8 mouse cellular contexts compared by ENCODE assay signal in the genomic region with DNA sequence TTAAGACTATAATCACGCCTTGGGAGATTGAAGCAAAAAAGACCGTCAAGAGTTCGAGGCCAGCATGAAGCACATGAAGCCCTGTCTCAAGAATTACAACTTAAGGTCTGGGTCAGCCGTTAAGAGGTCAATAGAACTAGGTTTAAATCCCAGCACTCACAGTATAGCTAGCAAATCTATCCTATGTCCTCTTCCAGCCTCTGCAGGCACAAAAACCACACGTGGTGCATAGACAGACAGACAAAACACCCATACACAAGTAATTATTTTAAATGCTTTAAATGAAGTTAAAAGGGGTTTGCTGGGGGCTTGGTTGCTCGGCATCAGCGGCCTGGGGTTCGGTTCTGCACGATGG. TPM values are rescaled to one million over a fixed set of nuclear protein-coding genes. Genes with fewer than 3 reads are reported as not detected.
DNase-seq lines count a peak whose midpoint lies in the region; ATAC-seq and TF ChIP-seq lines count a peak whose summit lies in the region.

No protein-coding gene starts in this region.

- 42% methylated on average over 9 of the region's 9 CpGs for WGBS in heart, embryonic 14.5 days
- WGBS in forebrain, embryonic 14.5 days: 42% methylated on average over 9 of the region's 9 CpGs
- 35% methylated on average over 9 of the region's 9 CpGs for WGBS in liver, postnatal 0 days (ENCODE audit: insufficient replicate concordance)

- H3K4me1 ChIP-seq in heart, embryonic 14.5 days (ENCODE audit: control insufficient read depth in 2 of 2, insufficient read depth in 2 of 2, low read length in 2 of 2): peaks cover 7 to 11% of the 10 kb centered on the region in 2 experiments; a peak in 3 of 4 replicates
- H3K4me1 ChIP-seq in ES-Bruce4 (ENCODE audit: control insufficient read depth, insufficient read depth, low read length): no peaks in the 10 kb centered on the region
- 0 out of 2 replicates have a peak, but pooled peaks cover 7% of the 10 kb centered on the region for H3K4me1 ChIP-seq in forebrain, embryonic 14.5 days (ENCODE audit: control insufficient read depth, insufficient read depth, low read length)
- H3K4me1 ChIP-seq in liver, postnatal 0 days (ENCODE audit: insufficient read depth): peaks cover 17% of the 10 kb centered on the region

- no peak for DNase-seq in heart, adult 18-20 months
- no peak for DNase-seq in forebrain, embryonic 14.5 days (ENCODE audit: low spot score)
- no peak for DNase-seq in liver, postnatal 0 days
- no peak for DNase-seq in retina, postnatal 1 day
- no peak for DNase-seq in layer of hippocampus, adult 11-12 months (ENCODE audit: low spot score)
- DNase-seq in urinary bladder, postnatal 25 days (ENCODE audit: low spot score): no peak

- peaks cover 14% of the 10 kb centered on the region for H3K36me3 ChIP-seq in heart, embryonic 14.5 days (ENCODE audit: control insufficient read depth, insufficient read depth, low read length)
- peaks cover 4% of the 10 kb centered on the region for H3K36me3 ChIP-seq in ES-Bruce4 (ENCODE audit: control insufficient read depth, insufficient read depth, low read length, poor library complexity, severe bottlenecking)
- H3K36me3 ChIP-seq in forebrain, embryonic 14.5 days (ENCODE audit: control insufficient read depth, insufficient read depth, low read length): peaks cover 3% of the 10 kb centered on the region
- H3K36me3 ChIP-seq in liver, postnatal 0 days (replicated peaks; ENCODE audit: insufficient read depth, low read length): 0 out of 2 replicates have a peak, but pooled peaks cover 5% of the 10 kb centered on the region

- peak overlapping the region in 1 of 2 experiments; percentile 60; a peak in 2 of 4 replicates for H3K27ac ChIP-seq in heart, embryonic 14.5 days (replicated peaks in 1 of 2; ENCODE audit: control insufficient read depth in 1 of 2, insufficient read depth in 1 of 2, low read depth in 2 of 2, low read length in 2 of 2)
- no peak overlapping the region for H3K27ac ChIP-seq in ES-Bruce4 (ENCODE audit: insufficient read depth, low read length)
- H3K27ac ChIP-seq in forebrain, embryonic 14.5 days (ENCODE audit: low read depth, low read length): 0 out of 2 replicates have a peak overlapping the region, but pooled peaks have one; percentile 31
- H3K27ac ChIP-seq in liver, postnatal 0 days (ENCODE audit: low read depth): peak overlapping the region; percentile 76; the same call in 1 of the 2 replicates

- no peak for ATAC-seq in heart, embryonic 14.5 days (ENCODE audit: insufficient number of reproducible peaks, insufficient read depth, low FRiP score, low read depth)
- peak; percentile 24 for ATAC-seq in forebrain, embryonic 14.5 days
- no peak for ATAC-seq in liver, postnatal 0 days

- no peaks in the 10 kb centered on the region for H3K27me3 ChIP-seq in heart, embryonic 14.5 days (ENCODE audit: control insufficient read depth, insufficient read depth, low read length)
- no peaks in the 10 kb centered on the region for H3K27me3 ChIP-seq in ES-Bruce4 (ENCODE audit: control insufficient read depth, insufficient read depth, low read length, poor library complexity, severe bottlenecking)
- H3K27me3 ChIP-seq in forebrain, embryonic 14.5 days (replicated peaks; ENCODE audit: control insufficient read depth, insufficient read depth, low read length): no peaks in the 10 kb centered on the region
- no peaks in the 10 kb centered on the region for H3K27me3 ChIP-seq in liver, postnatal 0 days (ENCODE audit: insufficient read depth, low read length)

- H3K4me3 ChIP-seq in heart, embryonic 14.5 days (ENCODE audit: control insufficient read depth in 1 of 2, insufficient read depth in 1 of 2, low read depth in 1 of 2, low read length in 2 of 2): peak overlapping the region; percentile 86 to 96
- H3K4me3 ChIP-seq in ES-Bruce4 (ENCODE audit: low read depth, low read length): peak overlapping the region; percentile 81
- peak overlapping the region; percentile 92 for H3K4me3 ChIP-seq in forebrain, embryonic 14.5 days (ENCODE audit: low read depth, low read length)
- peak overlapping the region; percentile 98 for H3K4me3 ChIP-seq in liver, postnatal 0 days (ENCODE audit: low read depth, low read length)

- H3K4me2 ChIP-seq in heart, embryonic 14.5 days (ENCODE audit: low read length): peak overlapping the region; percentile 85
- H3K4me2 ChIP-seq in forebrain, embryonic 14.5 days (ENCODE audit: low read length): peak overlapping the region; percentile 79
- H3K4me2 ChIP-seq in liver, postnatal 0 days (ENCODE audit: low read depth, low read length): peak overlapping the region; percentile 98

- TF ChIP-seq EP300 in ES-Bruce4 (IDR thresholded peaks at IDR 0.05; ENCODE audit: insufficient read depth, low read depth, low read length): no peak
- no peak for TF ChIP-seq EP300 in liver, postnatal 0 days (IDR thresholded peaks at IDR 0.05; ENCODE audit: low read depth)

- peak overlapping the region; percentile 92 for H3K9ac ChIP-seq in heart, embryonic 14.5 days (ENCODE audit: low read length)
- peak overlapping the region; percentile 67 for H3K9ac ChIP-seq in ES-Bruce4 (ENCODE audit: low read depth, poor library complexity, severe bottlenecking)
- peak overlapping the region; percentile 90 for H3K9ac ChIP-seq in forebrain, embryonic 14.5 days (ENCODE audit: low read length)
- H3K9ac ChIP-seq in liver, postnatal 0 days (replicated peaks): peak overlapping the region; percentile 98

- no peak for TF ChIP-seq CTCF in ES-Bruce4 (IDR thresholded peaks at IDR 0.05; ENCODE audit: low read depth, low read length)
- TF ChIP-seq CTCF in liver, postnatal 0 days (IDR thresholded peaks at IDR 0.05; ENCODE audit: low read depth): no peak

- H3K9me3 ChIP-seq in heart, embryonic 14.5 days (ENCODE audit: control insufficient read depth, low read length): no peaks in the 10 kb centered on the region
- no peaks in the 10 kb centered on the region for H3K9me3 ChIP-seq in ES-Bruce4 (replicated peaks; ENCODE audit: control insufficient read depth, insufficient read depth, low read length, poor library complexity, severe bottlenecking)
- H3K9me3 ChIP-seq in forebrain, embryonic 14.5 days (replicated peaks; ENCODE audit: control insufficient read depth, low read length): no peaks in the 10 kb centered on the region
- H3K9me3 ChIP-seq in liver, postnatal 0 days (ENCODE audit: low read length): no peaks in the 10 kb centered on the region

- TF ChIP-seq POLR2A in ES-Bruce4 (IDR thresholded peaks at IDR 0.05; ENCODE audit: insufficient read depth, low read length): no peak

RNA-seq across cellular contexts. Expression of gene Jagn1, which starts 0.3 kb away (rescaled TPM):
- 54.2 and 57.5 TPM in 2 replicates for polyA plus RNA-seq in heart, embryonic 14.5 days (2014; fragmentation: Nextera tagmentation; extraction: Ambion mirVana)
- 10 to 100 TPM; 20.8 to 22.8 TPM for total RNA-seq in heart, adult 18-20 months (2021)
- 30.0 and 34.3 TPM in 2 replicates for polyA plus RNA-seq in ES-Bruce4 (2011; ENCODE audit: insufficient read depth, insufficient read length, low read depth, missing spikeins)
- polyA plus RNA-seq in forebrain, embryonic 14.5 days (2014; fragmentation: Nextera tagmentation; extraction: Ambion mirVana): 88.0 and 94.4 TPM in 2 replicates
- polyA plus RNA-seq in liver, postnatal 0 days (2015; fragmentation: Nextera tagmentation; extraction: Ambion mirVana): 49.2 and 49.9 TPM in 2 replicates

RNA-seq across cellular contexts. Expression of gene Cidec, which starts 6.5 kb away (rescaled TPM):
- polyA plus RNA-seq in heart, embryonic 14.5 days (2014; fragmentation: Nextera tagmentation; extraction: Ambion mirVana): not detected in 2 replicates
- total RNA-seq in heart, adult 18-20 months (2021): 10 to 100 TPM in 1 of 2 experiments, 1 to 10 TPM in 1; 6.7 to 53.2 TPM
- polyA plus RNA-seq in ES-Bruce4 (2011; ENCODE audit: insufficient read depth, insufficient read length, low read depth, missing spikeins): not detected in 2 replicates
- not detected in 2 replicates for polyA plus RNA-seq in forebrain, embryonic 14.5 days (2014; fragmentation: Nextera tagmentation; extraction: Ambion mirVana)
- 5.9 and 8.2 TPM in 2 replicates for polyA plus RNA-seq in liver, postnatal 0 days (2015; fragmentation: Nextera tagmentation; extraction: Ambion mirVana)

RNA-seq across cellular contexts. Expression of gene Il17re, which starts 16.2 kb away (rescaled TPM):
- polyA plus RNA-seq in heart, embryonic 14.5 days (2014; fragmentation: Nextera tagmentation; extraction: Ambion mirVana): 0.99 and 1.4 TPM in 2 replicates
- 1 to 10 TPM in 1 of 2 experiments, under 1 TPM in 1; 0.69 to 1.2 TPM for total RNA-seq in heart, adult 18-20 months (2021)
- 3.1 and 4.9 TPM in 2 replicates for polyA plus RNA-seq in ES-Bruce4 (2011; ENCODE audit: insufficient read depth, insufficient read length, low read depth, missing spikeins)
- not detected in 2 replicates for polyA plus RNA-seq in forebrain, embryonic 14.5 days (2014; fragmentation: Nextera tagmentation; extraction: Ambion mirVana)
- polyA plus RNA-seq in liver, postnatal 0 days (2015; fragmentation: Nextera tagmentation; extraction: Ambion mirVana): 0.26 and 0.49 TPM in 2 replicates

RNA-seq across cellular contexts. Expression of gene Rpusd3, which starts 22.9 kb away (rescaled TPM):
- polyA plus RNA-seq in heart, embryonic 14.5 days (2014; fragmentation: Nextera tagmentation; extraction: Ambion mirVana): 11.1 and 12.8 TPM in 2 replicates
- 10 to 100 TPM; 11.3 to 13.0 TPM for total RNA-seq in heart, adult 18-20 months (2021)
- 13.8 and 32.6 TPM in 2 replicates for polyA plus RNA-seq in ES-Bruce4 (2011; ENCODE audit: insufficient read depth, insufficient read length, low read depth, missing spikeins)
- polyA plus RNA-seq in forebrain, embryonic 14.5 days (2014; fragmentation: Nextera tagmentation; extraction: Ambion mirVana): 15.8 and 19.8 TPM in 2 replicates
- polyA plus RNA-seq in liver, postnatal 0 days (2015; fragmentation: Nextera tagmentation; extraction: Ambion mirVana): 17.1 and 20.5 TPM in 2 replicates

RNA-seq across cellular contexts. Expression of gene Il17rc, which starts 29.2 kb away (rescaled TPM):
- 5.6 and 9.5 TPM in 2 replicates for polyA plus RNA-seq in heart, embryonic 14.5 days (2014; fragmentation: Nextera tagmentation; extraction: Ambion mirVana)
- 1 to 10 TPM; 6.3 to 7.2 TPM for total RNA-seq in heart, adult 18-20 months (2021)
- 3.3 TPM in 2 replicates for polyA plus RNA-seq in ES-Bruce4 (2011; ENCODE audit: insufficient read depth, insufficient read length, low read depth, missing spikeins)
- polyA plus RNA-seq in forebrain, embryonic 14.5 days (2014; fragmentation: Nextera tagmentation; extraction: Ambion mirVana): 1.3 and 2.0 TPM in 2 replicates
- 12.9 and 13.1 TPM in 2 replicates for polyA plus RNA-seq in liver, postnatal 0 days (2015; fragmentation: Nextera tagmentation; extraction: Ambion mirVana)
